Mouse (Mus musculus) lung, postnatal 10 days (tissue): ENCODE data around the gene Mogat2.

Source experiments
- DNase-seq: peaks from one replicate; pipeline ENCODE4 v3.0.0; 2021

The Mogat2 gene

DNA sequence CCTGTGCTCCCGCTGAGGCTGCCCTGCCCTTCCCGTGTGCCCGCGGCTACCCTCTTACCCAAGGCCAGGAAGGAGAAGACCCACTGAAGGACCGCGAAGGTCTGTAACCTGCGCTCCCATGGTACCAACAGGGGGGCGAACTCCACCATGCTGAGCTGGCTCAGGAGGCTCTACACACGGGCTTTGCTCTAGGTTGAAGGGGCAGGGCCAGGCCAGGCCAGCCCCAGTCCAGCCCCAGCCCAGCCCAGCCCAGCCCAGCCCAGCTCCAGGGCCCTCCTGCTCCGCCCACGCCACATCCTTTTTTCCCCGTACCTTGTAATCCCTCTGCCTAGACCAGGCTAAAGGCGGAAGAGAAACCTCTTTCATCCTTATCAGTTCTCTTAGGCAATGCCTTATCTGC is at the start of gene Mogat2:
Gene Mogat2 (minus strand): TSS at position 203 of the 400 bp plus-strand sequence.
- no peak for DNase-seq

DNA sequence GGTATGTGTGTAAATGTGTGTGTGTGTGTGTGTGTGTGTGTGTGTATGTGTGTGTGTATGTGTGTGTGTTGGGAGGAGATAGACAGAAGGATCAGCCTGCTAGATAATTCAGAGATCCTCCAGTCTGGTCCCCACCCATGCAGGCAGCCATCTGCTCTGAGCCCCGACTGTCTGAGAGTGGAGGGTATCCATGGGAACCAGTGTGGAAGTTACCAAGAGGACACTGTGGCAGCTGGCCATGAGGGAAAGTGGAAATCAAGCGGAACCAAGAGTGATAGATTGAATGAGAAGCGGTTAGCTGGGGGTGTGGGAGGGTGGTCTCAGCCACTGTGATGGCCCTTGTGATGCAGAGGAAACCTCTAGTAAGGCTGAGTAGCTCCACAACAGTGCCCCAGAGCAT is 48.9 kb upstream of the Mogat2 start:
- no peak for DNase-seq

GRCm38 (mm10) chr7:99279586-99279985 is 41.2 kb upstream of the Mogat2 start:
- no peak for DNase-seq

- no peak for DNase-seq
These were observed 39.9 kb upstream of the Mogat2 start for GRCm38 (mm10) chr7:99278309-99278708.

DNA sequence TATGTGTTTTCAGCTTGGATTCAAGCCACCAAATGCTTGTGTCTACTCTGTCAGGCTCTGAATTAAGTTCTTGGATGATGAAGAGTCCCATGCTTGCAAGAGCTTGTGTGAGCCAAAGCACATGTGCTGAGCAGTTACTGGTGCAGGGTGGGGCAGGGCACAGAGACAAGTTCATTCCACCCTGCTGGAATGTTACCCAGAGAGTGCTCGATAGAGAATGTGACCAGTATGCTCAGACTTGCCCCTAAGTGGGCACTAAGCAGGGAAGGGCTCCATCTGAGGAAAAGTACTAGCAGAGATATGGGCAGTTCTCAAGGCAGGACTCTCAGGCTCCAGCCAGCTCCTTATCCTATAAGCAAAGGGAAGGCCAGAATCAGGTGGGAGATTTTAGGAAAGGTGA is 38.3 kb upstream of the Mogat2 start:
- DNase-seq: peak; percentile 13

- DNase-seq: no peak
These were observed 36.7 kb upstream of the Mogat2 start for GRCm38 (mm10) chr7:99275131-99275530.

DNA sequence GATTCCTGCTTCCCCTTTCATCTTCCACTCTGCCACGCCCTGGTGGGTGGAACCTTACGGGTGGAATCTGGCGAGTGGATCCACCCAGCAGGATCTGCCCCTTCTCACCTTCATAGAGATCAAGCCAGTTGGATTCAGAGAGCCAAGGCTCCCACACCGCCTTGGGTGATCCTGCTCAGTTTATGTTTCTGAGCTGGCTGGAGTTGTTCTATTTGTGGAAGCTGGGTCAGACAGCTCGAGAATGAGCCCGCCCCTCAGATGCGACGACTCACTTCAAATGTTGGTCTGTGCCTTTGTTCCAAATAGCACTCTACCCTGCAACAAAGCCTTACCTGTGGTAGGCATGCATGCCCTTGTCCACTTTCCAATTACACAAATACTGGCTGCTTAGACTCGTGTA is 33.2 kb upstream of the Mogat2 start:
- peak; percentile 35 for DNase-seq

GRCm38 (mm10) chr7:99268951-99269945 is 30.8 kb upstream of the Mogat2 start:
- DNase-seq: peak; percentile 57

DNA sequence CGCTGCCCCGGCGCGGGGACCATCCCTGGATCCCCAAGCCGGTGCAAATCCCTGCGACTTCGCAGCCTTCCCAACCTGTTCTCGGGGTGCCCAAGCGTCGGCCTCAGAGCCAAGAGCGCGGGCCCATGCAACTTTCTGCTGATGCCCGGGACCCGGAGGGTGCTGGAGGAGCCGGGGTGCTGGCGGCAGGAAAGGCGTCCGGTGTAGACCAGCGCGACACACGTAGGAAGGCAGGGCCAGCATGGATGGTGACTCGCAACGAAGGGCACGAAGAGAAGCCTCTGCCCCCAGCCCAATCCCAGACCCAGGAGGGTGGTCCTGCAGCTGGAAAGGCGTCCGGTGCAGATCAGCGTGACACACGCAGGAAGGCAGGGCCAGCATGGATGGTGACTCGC is 30.1 kb upstream of the Mogat2 start:
- DNase-seq: no peak

DNA sequence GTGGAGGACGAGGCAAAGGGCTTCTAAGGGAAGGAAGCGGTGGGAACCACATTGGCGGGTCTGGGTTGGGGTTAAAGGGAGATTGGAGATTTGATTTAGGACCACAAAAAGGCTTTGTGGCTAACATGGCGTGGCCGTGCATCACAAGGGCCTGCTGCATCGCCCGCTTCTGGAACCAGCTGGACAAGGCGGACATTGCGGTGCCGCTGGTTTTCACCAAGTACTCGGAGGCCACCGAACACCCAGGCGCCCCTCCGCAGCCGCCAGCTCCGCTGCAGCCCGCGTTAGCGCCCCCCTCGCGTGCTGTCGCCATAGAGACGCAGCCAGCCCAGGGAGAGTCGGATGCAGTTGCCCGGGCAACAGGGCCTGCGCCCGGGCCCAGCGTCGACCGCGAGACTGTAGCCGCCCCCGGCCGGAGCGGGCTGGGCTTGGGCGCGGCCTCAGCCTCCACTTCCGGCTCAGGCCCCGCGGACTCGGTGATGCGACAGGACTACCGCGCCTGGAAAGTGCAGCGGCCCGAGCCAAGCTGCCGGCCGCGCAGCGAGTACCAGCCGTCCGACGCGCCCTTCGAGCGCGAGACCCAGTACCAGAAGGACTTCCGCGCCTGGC is 29.6 kb upstream of the Mogat2 start:
- DNase-seq: peak; percentile 74

- DNase-seq: peak; percentile 33
These were observed 29.0 kb upstream of the Mogat2 start, which contains the start of gene Map6 for GRCm38 (mm10) chr7:99267251-99267896. Gene Map6, plus strand, starts transcription at chr7:99267447.

- DNase-seq: no peak
These were observed 26.2 kb upstream of the Mogat2 start for GRCm38 (mm10) chr7:99264597-99264996.

DNA sequence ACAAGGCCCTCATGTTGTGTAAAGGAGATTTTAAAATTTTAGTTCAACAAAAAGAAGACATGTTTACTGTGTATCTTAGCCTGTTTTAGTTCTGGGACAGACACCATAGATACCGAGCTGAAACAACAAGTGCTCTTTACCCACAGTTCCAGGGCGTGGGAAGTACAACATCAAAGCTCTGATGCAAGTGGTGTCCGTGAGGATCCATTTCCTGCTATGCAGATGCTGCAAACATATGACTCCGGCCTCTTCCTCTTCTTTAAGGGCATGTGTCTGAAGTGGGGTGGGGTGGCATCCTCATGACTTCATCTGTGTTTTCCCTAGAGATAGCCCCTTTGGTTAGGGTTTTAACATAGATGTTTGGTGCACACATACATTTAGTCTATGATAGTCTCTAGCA is 25.1 kb upstream of the Mogat2 start:
- DNase-seq: peak; percentile 41

DNA sequence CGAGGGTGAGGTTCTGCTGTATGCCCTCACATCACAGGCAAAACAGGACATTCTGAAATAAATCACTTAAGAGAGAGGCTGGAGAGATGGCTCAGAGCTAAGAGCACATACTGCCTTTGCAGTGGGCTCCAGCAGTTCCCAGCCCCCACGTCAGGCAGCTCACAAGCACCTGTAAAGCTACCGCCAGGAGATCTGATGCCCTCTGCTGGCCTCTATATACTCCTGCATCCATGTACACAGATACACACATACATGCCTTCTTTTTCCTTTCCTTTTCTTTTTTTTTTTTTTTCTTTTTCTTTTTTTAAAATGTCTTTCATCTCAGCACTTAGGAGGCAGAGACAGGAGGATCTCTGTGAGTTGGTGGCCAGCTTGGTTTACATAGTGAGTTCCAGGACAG is 23.5 kb upstream of the Mogat2 start:
- DNase-seq: no peak

- peak; percentile 25 for DNase-seq
These were observed 16.6 kb upstream of the Mogat2 start for GRCm38 (mm10) chr7:99255006-99255405.

DNA sequence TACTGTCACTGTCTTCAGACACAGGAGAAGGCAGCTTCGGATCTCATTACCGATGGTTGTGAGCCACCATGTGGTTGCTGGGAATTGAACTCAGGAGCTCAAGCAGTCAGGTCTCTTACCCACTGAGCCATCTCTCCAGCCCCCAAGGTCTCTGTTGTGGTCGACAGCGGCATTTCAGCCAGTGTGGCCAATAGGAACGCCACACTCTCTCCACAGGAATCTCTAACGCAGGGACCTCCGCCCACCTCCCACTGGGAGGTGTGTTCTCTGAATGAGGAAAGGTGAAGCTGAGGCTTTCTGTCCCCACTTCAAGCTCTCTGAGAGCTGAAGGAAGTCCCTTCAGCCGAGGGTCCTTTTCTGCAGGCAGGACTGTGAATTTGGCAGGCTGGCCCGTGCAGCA is 12.0 kb upstream of the Mogat2 start:
- no peak for DNase-seq

- peak; percentile 67 for DNase-seq
These were observed 11.1 kb upstream of the Mogat2 start for GRCm38 (mm10) chr7:99249582-99249911.

- no peak for DNase-seq
These were observed 10.6 kb upstream of the Mogat2 start for GRCm38 (mm10) chr7:99248906-99249581.

GRCm38 (mm10) chr7:99248157-99248742 is 9.8 kb upstream of the Mogat2 start:
- DNase-seq: no peak

DNA sequence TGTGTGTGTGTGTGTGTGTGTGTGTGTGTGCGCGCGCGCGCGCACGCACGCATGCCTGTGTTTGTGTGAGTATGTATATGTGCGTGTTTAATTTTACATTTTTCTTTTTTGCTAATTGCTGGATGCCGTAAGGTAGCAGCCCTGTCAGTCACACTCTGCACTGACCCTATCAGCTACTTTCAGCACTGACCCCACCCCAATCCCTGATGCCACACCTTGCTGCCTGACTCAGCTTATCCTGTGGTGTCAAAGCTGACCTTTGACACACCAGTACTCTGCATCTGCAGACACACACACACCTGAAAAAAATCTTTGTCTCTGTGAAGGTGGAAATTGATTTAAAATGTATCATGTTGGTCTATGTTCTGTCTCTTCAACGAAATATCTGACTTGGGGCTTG is 3.7 kb upstream of the Mogat2 start:
- no peak for DNase-seq

DNA sequence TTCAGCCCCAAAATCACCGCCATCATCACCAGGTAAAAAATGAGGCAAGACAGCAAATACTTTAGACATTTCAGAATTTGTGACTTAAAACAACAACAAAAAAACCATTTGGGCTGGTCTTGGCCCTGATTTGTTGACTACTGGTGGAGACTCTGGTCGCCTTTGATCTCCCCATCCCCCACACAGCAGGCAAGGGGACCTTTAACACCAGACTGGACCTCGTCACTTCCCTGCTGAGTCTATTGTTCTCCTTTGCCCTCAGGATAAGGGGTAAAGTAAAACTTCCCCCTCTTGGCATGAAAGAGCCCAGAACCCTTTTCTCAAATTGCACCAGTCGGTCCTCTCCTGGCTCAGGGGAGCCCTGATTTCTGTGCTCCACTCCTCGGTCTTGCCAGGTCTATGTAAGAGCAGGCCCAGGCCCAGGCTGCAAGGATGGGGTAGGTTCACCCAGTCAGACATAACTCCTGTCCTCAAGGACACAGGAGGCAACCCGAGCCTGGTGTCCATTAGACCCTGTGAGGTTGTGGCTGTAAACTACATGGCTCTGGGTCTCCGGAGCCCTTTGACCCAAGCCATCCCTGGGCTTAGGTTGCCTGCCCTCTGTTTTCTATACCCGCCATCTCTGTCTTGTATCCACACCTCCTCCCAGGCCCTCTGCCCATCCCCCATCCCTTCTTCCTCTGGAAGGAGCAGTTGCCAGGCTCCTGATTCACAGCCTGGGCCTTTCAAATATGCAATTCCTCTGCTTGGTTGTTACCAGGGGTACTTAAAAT is 1.3 kb downstream of the Mogat2 start:
- DNase-seq: no peak

GRCm38 (mm10) chr7:99235657-99236056 is 2.8 kb downstream of the Mogat2 start:
- no peak for DNase-seq
